Mouse (Mus musculus) hindbrain, embryonic 12.5 days (tissue): ENCODE measurements around the gene Heca. TPM values are rescaled to one million over a fixed set of nuclear protein-coding genes. Genes with fewer than 3 reads are reported as not detected.

Experiments used
- ATAC-seq: fragments of 200-750 bp; cut with Nextera tagmentation; 2 replicates; pipeline ENCODE4 v1.8.0; 2017; ENCODE audit warnings: moderate TSS enrichment; ENCODE audit not compliant: low FRiP score
- H3K27ac ChIP-seq: fragments of 300-500 bp; sonication (generic); 2 replicates; pipeline ENCODE4 v1.5.1; 2016; ENCODE audit warnings: mild to moderate bottlenecking
- H3K27me3 ChIP-seq: fragments of 300-500 bp; sonication (generic); 2 replicates; pipeline ENCODE4 v1.6.1; 2016; ENCODE audit warnings: mild to moderate bottlenecking
- H3K36me3 ChIP-seq: fragments of 300-500 bp; sonication (generic); 2 replicates; pipeline ENCODE4 v1.6.1; 2016; ENCODE audit warnings: mild to moderate bottlenecking
- H3K4me1 ChIP-seq: fragments of 300-500 bp; sonication (generic); 2 replicates; pipeline ENCODE4 v1.6.1; 2016
- H3K4me2 ChIP-seq: fragments of 300-500 bp; sonication (generic); replicated peaks from 2 replicates; pipeline ENCODE4 v1.6.1; 2016; ENCODE audit warnings: mild to moderate bottlenecking
- H3K4me3 ChIP-seq: fragments of 300-500 bp; sonication (generic); 2 replicates; pipeline ENCODE4 v1.5.1; 2016; ENCODE audit warnings: mild to moderate bottlenecking
- H3K9ac ChIP-seq: fragments of 300-500 bp; sonication (generic); 2 replicates; pipeline ENCODE4 v1.6.1; 2016; ENCODE audit warnings: mild to moderate bottlenecking, moderate library complexity
- H3K9me3 ChIP-seq: fragments of 300-500 bp; sonication (generic); replicated peaks from 2 replicates; pipeline ENCODE4 v1.6.1; 2016; ENCODE audit warnings: mild to moderate bottlenecking
- WGBS: fragments of 180-500 bp; shearing (Covaris S2); methylation state at CpG from one replicate; pipeline ENCODE4 v1.1.7; 2016; 5-methylcytosine and 5-hydroxymethylcytosine counted together
- polyA plus RNA-seq: library from polyadenylated mRNA; unstranded; fragments of >200 nt; fragmentation: Nextera tagmentation; extraction: Ambion mirVana; gene quantifications from 2 replicates; pipeline ENCODE4 v1.2.1, GENCODE M21; 2016

Heca gene
- polyA plus RNA-seq, 1 experiment from 2014 or later, result 5.8 TPM

GRCm38 (mm10) chr10:17878002-17878919, 69.6 kb downstream of the Heca start:
- Histone ChIP-seq H3K4me2 (no peak overlapping the region), H3K9ac (no peak overlapping the region), H3K36me3 (no peaks in the 10 kb centered on the region), H3K9me3 (no peaks in the 10 kb centered on the region), H3K4me1 (0 out of 2 replicates have a peak, but pooled peaks cover 6% of the 10 kb centered on the region), H3K27ac (no peak overlapping the region), H3K4me3 (no peak overlapping the region), H3K27me3 (no peaks in the 10 kb centered on the region)
- peak; percentile 29; the same call in 1 of the 2 replicates for ATAC-seq
- 31% methylated on average over 8 of the region's 8 CpGs for WGBS

GRCm38 (mm10) chr10:17869822-17870662, 77.8 kb downstream of the Heca start:
- peak; percentile 91 for ATAC-seq
- no peak overlapping the region for H3K4me3 ChIP-seq
- no peak overlapping the region for H3K27ac ChIP-seq
- no peak overlapping the region for H3K9ac ChIP-seq
- WGBS, result 21% methylated on average over 5 of the region's 5 CpGs
- H3K4me2 ChIP-seq, result no peak overlapping the region
- no peaks in the 10 kb centered on the region for H3K36me3 ChIP-seq
- H3K9me3 ChIP-seq, result no peaks in the 10 kb centered on the region
- no peaks in the 10 kb centered on the region for H3K4me1 ChIP-seq
- H3K27me3 ChIP-seq, result no peaks in the 10 kb centered on the region

- Histone ChIP-seq H3K9ac (no peak overlapping the region), H3K27ac (no peak overlapping the region), H3K27me3 (no peaks in the 10 kb centered on the region), H3K36me3 (no peaks in the 10 kb centered on the region), H3K4me1 (no peaks in the 10 kb centered on the region), H3K4me2 (no peak overlapping the region), H3K4me3 (no peak overlapping the region), H3K9me3 (no peaks in the 10 kb centered on the region)
- ATAC-seq, result no peak
- 82% methylated on average over 6 of the region's 6 CpGs for WGBS
Measured at GRCm38 (mm10) chr10:17860701-17861480, 87.0 kb downstream of the Heca start.

- no peak overlapping the region for H3K27ac ChIP-seq
- H3K4me3 ChIP-seq, result no peak overlapping the region
- no peak overlapping the region for H3K9ac ChIP-seq
- H3K4me1 ChIP-seq, result no peaks in the 10 kb centered on the region
- no peaks in the 10 kb centered on the region for H3K36me3 ChIP-seq
- 86% methylated on average over 9 of the region's 9 CpGs for WGBS
- no peaks in the 10 kb centered on the region for H3K9me3 ChIP-seq
- no peaks in the 10 kb centered on the region for H3K27me3 ChIP-seq
- ATAC-seq, result no peak
- H3K4me2 ChIP-seq, result no peak overlapping the region
Measured at GRCm38 (mm10) chr10:17857647-17858261, 90.1 kb downstream of the Heca start.

- Histone ChIP-seq H3K4me3 (no peak overlapping the region), H3K27me3 (no peaks in the 10 kb centered on the region), H3K9ac (no peak overlapping the region), H3K9me3 (no peaks in the 10 kb centered on the region), H3K4me2 (no peak overlapping the region), H3K4me1 (no peaks in the 10 kb centered on the region), H3K27ac (no peak overlapping the region), H3K36me3 (no peaks in the 10 kb centered on the region; the same call in 1 of the 2 replicates)
- 78% methylated on average over 4 of the region's 4 CpGs for WGBS
- no peak for ATAC-seq
Measured at GRCm38 (mm10) chr10:17844781-17845537, 102.9 kb downstream of the Heca start.

- H3K27me3 ChIP-seq, result no peaks in the 10 kb centered on the region
- H3K9ac ChIP-seq, result no peak overlapping the region
- ATAC-seq, result no peak
- WGBS, result 91% methylated on average over 3 of the region's 3 CpGs
- no peaks in the 10 kb centered on the region for H3K9me3 ChIP-seq
- H3K4me3 ChIP-seq, result no peak overlapping the region
- H3K4me2 ChIP-seq, result no peak overlapping the region
- no peak overlapping the region for H3K27ac ChIP-seq
- H3K4me1 ChIP-seq, result no peaks in the 10 kb centered on the region
- H3K36me3 ChIP-seq, result no peaks in the 10 kb centered on the region; the same call in 1 of the 2 replicates
Measured at GRCm38 (mm10) chr10:17842030-17842429, 105.8 kb downstream of the Heca start.

GRCm38 (mm10) chr10:17836275-17836674, 111.6 kb downstream of the Heca start:
- Histone ChIP-seq H3K4me3 (no peak overlapping the region), H3K9me3 (no peaks in the 10 kb centered on the region), H3K9ac (no peak overlapping the region), H3K4me1 (peaks cover 7% of the 10 kb centered on the region), H3K4me2 (no peak overlapping the region), H3K27me3 (no peaks in the 10 kb centered on the region), H3K27ac (no peak overlapping the region), H3K36me3 (no peaks in the 10 kb centered on the region)
- ATAC-seq, result no peak
- WGBS, result 97% methylated on average over 1 of the region's 1 CpGs

- no peaks in the 10 kb centered on the region for H3K36me3 ChIP-seq
- no peak for ATAC-seq
- no peak overlapping the region for H3K4me2 ChIP-seq
- H3K4me1 ChIP-seq, result peaks cover 14% of the 10 kb centered on the region
- no peak overlapping the region for H3K27ac ChIP-seq
- no peaks in the 10 kb centered on the region for H3K9me3 ChIP-seq
- no peaks in the 10 kb centered on the region for H3K27me3 ChIP-seq
- WGBS, result 88% methylated on average over 6 of the region's 6 CpGs
- H3K9ac ChIP-seq, result no peak overlapping the region
- no peak overlapping the region for H3K4me3 ChIP-seq
Measured at GRCm38 (mm10) chr10:17835031-17835430, 112.8 kb downstream of the Heca start.

- Histone ChIP-seq H3K27ac (no peak overlapping the region), H3K4me2 (no peak overlapping the region)
Measured at GRCm38 (mm10) chr10:17831041-17831440, 116.8 kb downstream of the Heca start.

GRCm38 (mm10) chr10:17829205-17829604, 118.7 kb downstream of the Heca start:
- H3K9ac ChIP-seq, result no peak overlapping the region
- 71% methylated on average over 4 of the region's 4 CpGs for WGBS
- no peak overlapping the region for H3K4me2 ChIP-seq
- H3K36me3 ChIP-seq, result no peaks in the 10 kb centered on the region
- peaks cover 24% of the 10 kb centered on the region for H3K4me1 ChIP-seq
- H3K9me3 ChIP-seq, result no peaks in the 10 kb centered on the region
- no peak for ATAC-seq
- H3K27me3 ChIP-seq, result no peaks in the 10 kb centered on the region
- no peak overlapping the region for H3K4me3 ChIP-seq
- no peak overlapping the region for H3K27ac ChIP-seq

More at GRCm38 (mm10) chr10:17831041-17831440, 116.8 kb downstream of the Heca start:
- peak; percentile 37; the same call in 1 of the 2 replicates for ATAC-seq
- Histone ChIP-seq H3K4me3 (no peak overlapping the region), H3K9ac (no peak overlapping the region), H3K9me3 (no peaks in the 10 kb centered on the region), H3K27me3 (no peaks in the 10 kb centered on the region), H3K4me1 (peaks cover 24% of the 10 kb centered on the region), H3K36me3 (no peaks in the 10 kb centered on the region)
- WGBS, result 21% methylated on average over 3 of the region's 3 CpGs

- peak; percentile 74 for ATAC-seq
Measured at GRCm38 (mm10) chr10:17827391-17827790, 120.5 kb downstream of the Heca start.

More at GRCm38 (mm10) chr10:17827391-17827790, 120.5 kb downstream of the Heca start:
- H3K4me3 ChIP-seq, result no peak overlapping the region
- H3K9me3 ChIP-seq, result no peaks in the 10 kb centered on the region
- no peaks in the 10 kb centered on the region for H3K36me3 ChIP-seq
- H3K27me3 ChIP-seq, result no peaks in the 10 kb centered on the region
- peak overlapping the region; percentile 37 for H3K4me2 ChIP-seq
- WGBS, result 1% methylated on average over 12 of the region's 12 CpGs
- peaks cover 24% of the 10 kb centered on the region for H3K4me1 ChIP-seq
- H3K27ac ChIP-seq, result peak overlapping the region; percentile 25
- H3K9ac ChIP-seq, result no peak overlapping the region
